ENCODE assay signal across 8 mouse cellular contexts in the genomic region with DNA sequence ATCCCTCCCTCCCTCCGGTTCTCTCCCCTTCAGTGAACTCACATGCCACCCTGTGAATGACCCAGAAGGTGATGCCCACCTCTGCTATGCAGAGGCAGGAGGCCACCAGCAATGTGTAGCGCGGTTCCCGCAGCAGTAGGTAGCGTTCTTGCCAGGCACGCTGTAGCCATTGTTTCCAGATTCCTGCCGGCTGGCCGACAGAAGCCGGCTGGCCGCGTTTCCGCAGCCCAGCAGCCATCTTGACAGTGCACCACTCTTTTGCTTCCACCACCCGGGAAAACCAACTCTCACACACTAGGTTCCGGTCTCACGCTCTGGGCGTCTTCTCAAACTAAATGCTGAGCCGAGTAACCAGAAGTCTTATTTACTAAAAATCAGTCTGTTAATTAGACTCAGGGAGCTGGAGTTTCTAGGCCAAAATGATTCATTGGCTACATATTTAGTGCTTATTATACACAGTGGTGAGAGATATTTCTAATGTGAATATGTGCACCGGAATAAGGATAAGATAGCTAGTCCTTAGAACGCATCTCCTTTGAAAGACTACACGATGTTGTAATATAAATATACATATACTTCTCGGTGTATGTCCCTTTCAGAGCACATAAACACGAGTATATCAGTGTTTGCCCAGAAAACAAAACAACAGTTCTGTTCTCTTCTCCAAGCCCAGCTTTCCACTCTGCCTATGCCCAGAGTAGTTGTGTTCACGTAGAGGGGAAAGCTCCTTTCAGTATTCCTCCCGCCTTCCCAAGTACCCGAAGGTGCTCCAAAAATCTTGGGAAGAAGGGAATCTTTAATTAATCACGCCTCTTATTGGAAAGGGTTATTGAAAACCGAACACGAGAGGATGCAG. TPM values are rescaled to one million over a fixed set of nuclear protein-coding genes. Genes with fewer than 3 reads are reported as not detected.
DNase-seq lines count a peak whose midpoint lies in the region; ATAC-seq and TF ChIP-seq lines count a peak whose summit lies in the region.

No protein-coding gene starts in this region.

- peaks cover 28% of the 10 kb centered on the region for H3K36me3 ChIP-seq in hindbrain, embryonic 12.5 days

- H3K4me2 ChIP-seq in hindbrain, embryonic 12.5 days (replicated peaks), result peak overlapping the region; percentile 81

- peak overlapping the region; percentile 90 for H3K27ac ChIP-seq in hindbrain, embryonic 12.5 days
- peak overlapping the region; percentile 84 for H3K27ac ChIP-seq in left cerebral cortex, adult 2 months

- intact Hi-C loops in left cerebral cortex, adult 2 months (cut with DNase I), result loop anchor here (1.0 to 5.0 kb wide), 2 partner anchors 41 to 63 kb away; partner anchors contain the start of genes Abcf3 and Psmd2

- peak overlapping the region; percentile 90 for H3K9ac ChIP-seq in hindbrain, embryonic 12.5 days

- peak overlapping the region; percentile 79 for H3K4me3 ChIP-seq in hindbrain, embryonic 12.5 days
- peak overlapping the region; percentile 67 for H3K4me3 ChIP-seq in left cerebral cortex, adult 2 months

- H3K4me1 ChIP-seq in hindbrain, embryonic 12.5 days, result peaks cover 18% of the 10 kb centered on the region

- no peaks in the 10 kb centered on the region for H3K9me3 ChIP-seq in hindbrain, embryonic 12.5 days (replicated peaks)

- WGBS in hindbrain, embryonic 12.5 days, result under 1% methylated on average over 28 of the region's 28 CpGs

- H3K27me3 ChIP-seq in hindbrain, embryonic 12.5 days, result no peaks in the 10 kb centered on the region

- DNase-seq in R1 (ENCODE audit: low read depth, low spot score), result peak; percentile 93
- peak; percentile 74 for DNase-seq in cerebellum, adult 9-11 months
- DNase-seq in forelimb bud, embryonic 11.5 days (ENCODE audit: low read depth, low spot score), result peak; percentile 86
- peak; percentile 68 to 78 for DNase-seq in left cerebral cortex, adult 2 months (ENCODE audit: extremely low spot score in 1 of 2, low spot score in 2 of 2)
- DNase-seq in right cerebral cortex, adult 18-20 months, result peak; percentile 79
- DNase-seq in urinary bladder, postnatal 14 days (ENCODE audit: low spot score), result peak; percentile 67

- peak; percentile 73 for ATAC-seq in hindbrain, embryonic 12.5 days (ENCODE audit: low FRiP score)
- peak; percentile 75 for ATAC-seq in megakaryocyte, adult 5-6 weeks (ENCODE audit: poor library complexity, severe bottlenecking)

- no peak for TF ChIP-seq CTCF in left cerebral cortex, adult 2 months (IDR thresholded peaks at IDR 0.05)

RNA-seq across cellular contexts. Expression of gene Eef1akmt4, which starts 0.7 kb away (rescaled TPM):
- 16.6 and 20.1 TPM in 2 replicates for polyA plus RNA-seq in hindbrain, embryonic 12.5 days (2016; fragmentation: Nextera tagmentation; extraction: Ambion mirVana)
- total RNA-seq in left cerebral cortex, adult 2 months (2021), result 1 to 10 TPM; 1.8 to 2.4 TPM
- 12.1 and 12.2 TPM in 2 replicates for total RNA-seq in megakaryocyte, adult 5-6 weeks (2015)
- 1.9 and 3.7 TPM in 2 replicates for total RNA-seq in megakaryocyte, adult 5-6 weeks (2017)

RNA-seq across cellular contexts. Expression of gene Gm49333, which starts 0.7 kb away (rescaled TPM):
- polyA plus RNA-seq in hindbrain, embryonic 12.5 days (2016; fragmentation: Nextera tagmentation; extraction: Ambion mirVana), result 0.20 TPM in 1 of 2 replicates, not detected in the other
- total RNA-seq in left cerebral cortex, adult 2 months (2021), result under 1 TPM in 1 of 2 experiments, not detected in 1; 0.33 TPM
- not detected in 2 replicates for total RNA-seq in megakaryocyte, adult 5-6 weeks (2015)
- not detected in 2 replicates for total RNA-seq in megakaryocyte, adult 5-6 weeks (2017)

RNA-seq across cellular contexts. Expression of gene Alg3, which starts 0.8 kb away (rescaled TPM):
- 40.0 and 42.6 TPM in 2 replicates for polyA plus RNA-seq in hindbrain, embryonic 12.5 days (2016; fragmentation: Nextera tagmentation; extraction: Ambion mirVana)
- total RNA-seq in left cerebral cortex, adult 2 months (2021), result 10 to 100 TPM; 11.8 to 12.2 TPM
- total RNA-seq in megakaryocyte, adult 5-6 weeks (2015), result 15.3 and 21.9 TPM in 2 replicates
- total RNA-seq in megakaryocyte, adult 5-6 weeks (2017), result 7.4 and 10.7 TPM in 2 replicates

RNA-seq across cellular contexts. Expression of gene Camk2n2, which starts 10.4 kb away (rescaled TPM):
- 9.1 TPM in 2 replicates for polyA plus RNA-seq in hindbrain, embryonic 12.5 days (2016; fragmentation: Nextera tagmentation; extraction: Ambion mirVana)
- total RNA-seq in left cerebral cortex, adult 2 months (2021), result 100 to 1,000 TPM; 178 to 192 TPM
- 0.29 and 0.32 TPM in 2 replicates for total RNA-seq in megakaryocyte, adult 5-6 weeks (2015)
- 0.95 TPM in 1 of 2 replicates, not detected in the other for total RNA-seq in megakaryocyte, adult 5-6 weeks (2017)

RNA-seq across cellular contexts. Expression of gene Ece2, which starts 18.9 kb away (rescaled TPM):
- polyA plus RNA-seq in hindbrain, embryonic 12.5 days (2016; fragmentation: Nextera tagmentation; extraction: Ambion mirVana), result 7.7 and 10.2 TPM in 2 replicates
- 10 to 100 TPM; 24.7 to 28.9 TPM for total RNA-seq in left cerebral cortex, adult 2 months (2021)
- not detected in 2 replicates for total RNA-seq in megakaryocyte, adult 5-6 weeks (2015)
- total RNA-seq in megakaryocyte, adult 5-6 weeks (2017), result not detected in 2 replicates

Comparison
In these comparisons a context has a peak if more than half of its experiments do, and no peak if none do; other contexts are left out.
1. Peak in every context shown above with its lines: DNase-seq, ATAC-seq, H3K4me3 ChIP-seq and H3K27ac ChIP-seq.